Mouse (Mus musculus): ENCODE results near the gene Mpp3. TPM values are rescaled to one million over a fixed set of nuclear protein-coding genes. Genes with fewer than 3 reads are reported as not detected.
"Not testable (repeated sequence)": the region's sequence is repeated elsewhere in the genome, so short reads cannot be mapped to it uniquely, and the experiment has no call there.

The Mpp3 gene
- polyA plus RNA-seq, 1 experiment from 2014 or later, result 2.7 TPM

DNA sequence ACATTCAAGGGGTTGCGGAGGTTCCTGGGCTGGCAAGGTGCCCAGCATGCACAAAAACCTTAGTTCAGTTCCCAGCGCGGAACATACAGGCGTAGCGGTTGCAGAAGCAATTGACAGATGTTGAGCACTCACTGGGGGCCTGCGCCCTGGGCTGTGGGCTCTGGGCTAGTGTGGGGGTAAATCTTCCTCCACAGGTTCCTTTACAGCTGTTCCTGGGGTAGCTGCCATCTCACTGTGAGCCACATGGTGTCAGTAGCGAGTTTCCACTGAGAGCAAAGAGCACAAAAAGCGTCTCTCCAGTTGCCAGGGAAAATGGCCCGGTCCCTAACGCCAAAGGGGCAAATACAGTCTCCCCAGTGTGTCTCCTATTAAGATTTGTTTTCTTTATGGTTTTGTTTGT is 42.3 kb downstream of the Mpp3 start:
- Histone ChIP-seq H3K27ac (ENCODE audit: low read depth, low read length) (no peak overlapping the region), H3K27me3 (ENCODE audit: control insufficient read depth, insufficient read depth, low read length) (no peaks in the 10 kb centered on the region), H3K36me3 (ENCODE audit: control insufficient read depth, insufficient read depth, low read length) (peaks cover 3% of the 10 kb centered on the region), H3K4me2 (no peak overlapping the region), H3K4me3 (ENCODE audit: low read depth, low read length) (no peak overlapping the region), H3K9me3 (replicated peaks; ENCODE audit: control insufficient read depth, low read length) (no peaks in the 10 kb centered on the region), H3K4me1 (ENCODE audit: control insufficient read depth, insufficient read depth, low read length) (peaks cover 22% of the 10 kb centered on the region), H3K9ac (ENCODE audit: low read depth, low read length) (no peak overlapping the region)
- ATAC-seq (replicated peaks; ENCODE audit: insufficient number of reproducible peaks, low FRiP score, low TSS enrichment), result no peak
- 9% methylated on average over 10 of the region's 10 CpGs for WGBS (ENCODE audit: insufficient replicate concordance)

DNA sequence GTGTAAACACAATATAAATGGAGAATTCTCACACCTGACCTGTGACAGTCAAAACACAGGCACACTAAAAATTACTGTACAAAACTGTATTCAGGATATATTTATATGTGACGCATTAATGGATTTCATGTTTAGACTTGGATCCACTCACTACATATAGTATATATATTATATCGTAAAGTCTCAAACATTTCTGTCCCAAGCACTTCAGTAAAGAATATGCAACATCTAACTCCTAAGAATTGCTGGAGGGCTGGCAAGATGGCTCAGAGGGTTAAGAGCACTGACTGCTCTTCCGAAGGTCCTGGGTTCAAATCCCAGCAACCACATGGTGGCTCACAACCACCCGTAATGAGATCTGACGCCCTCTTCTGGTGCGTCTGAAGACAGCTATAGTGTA is 42.8 kb downstream of the Mpp3 start:
- not testable (repeated sequence) for ATAC-seq (replicated peaks; ENCODE audit: insufficient number of reproducible peaks, low FRiP score, low TSS enrichment)

DNA sequence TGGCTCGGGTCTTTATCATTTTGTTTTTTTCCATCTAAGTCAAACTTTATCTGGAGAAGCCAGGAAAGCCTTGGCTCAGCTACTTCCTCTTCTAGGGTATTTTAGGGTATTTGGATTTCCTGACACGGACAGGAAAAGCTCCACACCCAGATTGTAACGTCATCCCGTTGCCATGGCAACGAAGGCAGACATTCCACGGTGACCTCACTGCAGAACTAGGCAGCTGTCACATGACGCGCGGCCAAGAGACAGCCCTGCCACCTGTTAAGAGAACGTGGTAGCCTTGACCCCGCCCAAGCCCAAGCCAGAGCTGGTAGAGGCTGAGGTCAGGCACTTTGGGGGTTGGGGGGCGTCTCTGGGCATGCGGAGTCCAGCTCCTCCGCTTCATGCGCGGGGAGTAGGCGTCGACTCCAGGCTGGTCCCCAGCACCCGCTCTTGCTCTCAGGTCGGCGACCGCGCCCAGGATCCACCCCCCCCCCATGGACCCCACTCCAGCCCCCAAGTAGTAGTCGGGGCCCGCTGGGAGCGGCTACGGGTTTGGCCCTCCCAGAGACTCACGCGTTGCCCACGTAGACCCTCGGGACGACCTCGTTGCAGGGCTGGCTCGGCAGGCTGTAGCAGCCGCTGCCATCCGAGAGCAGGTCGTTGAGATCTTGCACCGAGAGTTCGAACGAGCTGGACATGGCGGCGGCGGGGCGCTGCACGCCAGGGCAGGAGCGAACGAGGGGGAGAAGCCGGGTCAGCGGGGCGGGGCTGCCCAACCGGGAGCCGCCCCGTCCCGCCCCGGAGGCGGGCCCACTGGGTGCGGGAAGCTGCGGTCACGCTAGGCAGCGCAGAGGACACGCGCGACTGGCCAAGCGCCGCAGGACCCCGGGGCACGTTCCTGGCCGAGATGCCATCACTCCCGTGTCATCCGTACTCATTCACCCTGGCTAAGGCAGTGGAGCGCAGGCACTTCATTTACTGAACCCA is 43.9 kb downstream of the Mpp3 start, which contains the start of gene Cfap97d1:
Cfap97d1 (plus strand) TSS at position 226 of the 972 bp plus-strand sequence.
- under 1% methylated on average over 68 of the region's 71 CpGs for WGBS (ENCODE audit: insufficient replicate concordance)
- H3K9ac ChIP-seq (ENCODE audit: low read depth, low read length), result peak within 1 kb of the TSS; percentile 90
- H3K4me1 ChIP-seq (ENCODE audit: control insufficient read depth, insufficient read depth, low read length), result peaks cover 22% of the 10 kb centered on the region
- H3K9me3 ChIP-seq (replicated peaks; ENCODE audit: control insufficient read depth, low read length), result no peaks in the 10 kb centered on the region
- peak within 1 kb of the TSS; percentile 96 for H3K27ac ChIP-seq (ENCODE audit: low read depth, low read length)
- ATAC-seq (replicated peaks; ENCODE audit: insufficient number of reproducible peaks, low FRiP score, low TSS enrichment), result peak; percentile 87
- H3K4me2 ChIP-seq, result peak within 1 kb of the TSS; percentile 99
- peak within 1 kb of the TSS; percentile 74 for H3K4me3 ChIP-seq (ENCODE audit: low read depth, low read length)
- peaks cover 10% of the 10 kb centered on the region for H3K36me3 ChIP-seq (ENCODE audit: control insufficient read depth, insufficient read depth, low read length)
- no peaks in the 10 kb centered on the region for H3K27me3 ChIP-seq (ENCODE audit: control insufficient read depth, insufficient read depth, low read length)

More for the DNA sequence above, 42.8 kb downstream of the Mpp3 start:
- peaks cover 22% of the 10 kb centered on the region for H3K4me1 ChIP-seq (ENCODE audit: control insufficient read depth, insufficient read depth, low read length)
- not testable (repeated sequence) for H3K27ac ChIP-seq (ENCODE audit: low read depth, low read length); H3K4me3 ChIP-seq (ENCODE audit: low read depth, low read length); H3K4me2 ChIP-seq; H3K36me3 ChIP-seq (ENCODE audit: control insufficient read depth, insufficient read depth, low read length); H3K9ac ChIP-seq (ENCODE audit: low read depth, low read length); H3K9me3 ChIP-seq (replicated peaks; ENCODE audit: control insufficient read depth, low read length); H3K27me3 ChIP-seq (ENCODE audit: control insufficient read depth, insufficient read depth, low read length)
- WGBS (ENCODE audit: insufficient replicate concordance), result 66% methylated on average over 6 of the region's 6 CpGs

DNA sequence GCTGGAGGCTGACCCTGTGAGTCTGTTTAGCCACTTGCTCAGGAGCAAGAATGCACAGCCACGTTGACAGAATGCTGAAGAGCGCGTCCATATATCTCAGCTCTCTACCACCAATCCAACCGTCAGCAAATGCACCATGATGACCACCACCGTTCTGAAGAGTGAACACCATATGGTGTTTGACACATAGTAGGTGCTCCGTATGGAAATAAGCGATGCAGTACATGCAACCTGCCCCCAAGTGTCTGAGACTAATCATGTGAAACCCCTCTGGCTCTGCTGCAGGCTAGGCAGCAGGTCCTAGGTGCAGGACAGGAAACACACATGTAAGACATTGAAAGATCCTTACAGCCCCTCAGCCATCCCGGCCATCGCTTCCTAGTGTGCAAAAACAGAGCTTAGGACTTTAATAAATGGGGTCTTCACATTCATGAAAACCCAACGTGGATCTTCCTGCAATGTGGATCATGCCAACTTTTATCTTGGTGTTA is 44.8 kb downstream of the Mpp3 start:
- Histone ChIP-seq H3K27ac (ENCODE audit: low read depth, low read length) (peak overlapping the region; percentile 96), H3K27me3 (ENCODE audit: control insufficient read depth, insufficient read depth, low read length) (no peaks in the 10 kb centered on the region), H3K4me3 (ENCODE audit: low read depth, low read length) (peak overlapping the region; percentile 74), H3K4me1 (ENCODE audit: control insufficient read depth, insufficient read depth, low read length) (peaks cover 22% of the 10 kb centered on the region), H3K9me3 (replicated peaks; ENCODE audit: control insufficient read depth, low read length) (no peaks in the 10 kb centered on the region), H3K9ac (ENCODE audit: low read depth, low read length) (peak overlapping the region; percentile 52), H3K36me3 (ENCODE audit: control insufficient read depth, insufficient read depth, low read length) (peaks cover 16% of the 10 kb centered on the region), H3K4me2 (peak overlapping the region; percentile 99)
- 47% methylated on average over 10 of the region's 10 CpGs for WGBS (ENCODE audit: insufficient replicate concordance)
- no peak for ATAC-seq (replicated peaks; ENCODE audit: insufficient number of reproducible peaks, low FRiP score, low TSS enrichment)

DNA sequence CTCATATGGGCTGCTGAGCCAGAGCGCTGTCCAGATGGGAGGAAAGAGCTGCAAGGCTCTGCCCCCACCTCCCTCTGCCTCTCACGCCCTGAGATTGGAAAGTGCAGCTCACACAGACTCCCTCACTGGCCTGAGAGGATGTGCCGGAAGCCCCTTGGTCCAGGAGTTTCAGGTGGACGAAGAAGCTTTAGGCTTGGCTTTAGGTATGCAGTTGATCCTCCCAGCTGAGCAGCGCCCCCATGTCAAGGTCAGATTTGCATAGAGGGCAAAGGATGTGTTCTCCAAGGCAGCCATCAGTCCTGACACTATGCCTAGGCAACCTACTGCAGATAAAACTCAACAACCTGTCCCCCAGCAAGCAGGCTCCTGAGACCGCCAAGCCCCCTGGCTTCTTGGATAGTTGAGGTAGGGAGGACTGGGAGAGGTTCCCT is 45.3 kb downstream of the Mpp3 start:
- no peaks in the 10 kb centered on the region for H3K9me3 ChIP-seq (replicated peaks; ENCODE audit: control insufficient read depth, low read length)
- no peak for ATAC-seq (replicated peaks; ENCODE audit: insufficient number of reproducible peaks, low FRiP score, low TSS enrichment)
- peak overlapping the region; percentile 52 for H3K9ac ChIP-seq (ENCODE audit: low read depth, low read length)
- peak overlapping the region; percentile 96 for H3K27ac ChIP-seq (ENCODE audit: low read depth, low read length)
- 24% methylated on average over 6 of the region's 6 CpGs for WGBS (ENCODE audit: insufficient replicate concordance)
- peaks cover 22% of the 10 kb centered on the region for H3K4me1 ChIP-seq (ENCODE audit: control insufficient read depth, insufficient read depth, low read length)
- peak overlapping the region; percentile 74 for H3K4me3 ChIP-seq (ENCODE audit: low read depth, low read length)
- H3K27me3 ChIP-seq (ENCODE audit: control insufficient read depth, insufficient read depth, low read length), result no peaks in the 10 kb centered on the region
- peaks cover 16% of the 10 kb centered on the region for H3K36me3 ChIP-seq (ENCODE audit: control insufficient read depth, insufficient read depth, low read length)
- peak overlapping the region; percentile 99 for H3K4me2 ChIP-seq

DNA sequence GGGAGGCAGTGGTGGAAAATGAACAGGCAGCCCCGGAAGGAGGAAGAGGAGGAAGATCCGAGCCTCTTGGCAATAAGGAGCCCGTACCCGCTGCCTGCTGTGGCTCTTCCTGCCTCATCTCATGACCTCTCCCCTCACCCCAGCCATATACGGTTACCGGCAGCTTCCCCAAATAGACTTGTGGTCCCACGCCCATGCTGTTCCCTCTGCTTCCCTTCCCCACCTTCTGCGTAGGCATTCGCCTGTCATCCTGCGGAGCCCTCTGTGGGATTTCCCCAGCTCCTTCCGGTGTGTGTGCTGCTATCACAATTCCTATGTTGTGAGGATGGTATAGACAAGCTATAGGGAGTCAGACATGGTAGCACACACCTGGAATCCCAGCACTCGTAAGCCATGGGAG is 46.4 kb downstream of the Mpp3 start:
- Histone ChIP-seq H3K4me2 (peak overlapping the region; percentile 21), H3K36me3 (ENCODE audit: control insufficient read depth, insufficient read depth, low read length) (peaks cover 16% of the 10 kb centered on the region), H3K27ac (ENCODE audit: low read depth, low read length) (no peak overlapping the region), H3K4me1 (ENCODE audit: control insufficient read depth, insufficient read depth, low read length) (peaks cover 22% of the 10 kb centered on the region), H3K9me3 (replicated peaks; ENCODE audit: control insufficient read depth, low read length) (no peaks in the 10 kb centered on the region), H3K4me3 (ENCODE audit: low read depth, low read length) (peak overlapping the region; percentile 3; the same call in 1 of the 2 replicates), H3K27me3 (ENCODE audit: control insufficient read depth, insufficient read depth, low read length) (no peaks in the 10 kb centered on the region), H3K9ac (ENCODE audit: low read depth, low read length) (0 out of 2 replicates have a peak overlapping the region, but pooled peaks have one; percentile 22)
- no peak for ATAC-seq (replicated peaks; ENCODE audit: insufficient number of reproducible peaks, low FRiP score, low TSS enrichment)
- 59% methylated on average over 11 of the region's 12 CpGs for WGBS (ENCODE audit: insufficient replicate concordance)

- Histone ChIP-seq H3K4me1 (ENCODE audit: control insufficient read depth, insufficient read depth, low read length) (peaks cover 22% of the 10 kb centered on the region), H3K27ac (ENCODE audit: low read depth, low read length) (no peak overlapping the region), H3K4me2 (no peak overlapping the region), H3K9me3 (replicated peaks; ENCODE audit: control insufficient read depth, low read length) (no peaks in the 10 kb centered on the region), H3K9ac (ENCODE audit: low read depth, low read length) (no peak overlapping the region), H3K27me3 (ENCODE audit: control insufficient read depth, insufficient read depth, low read length) (no peaks in the 10 kb centered on the region), H3K4me3 (ENCODE audit: low read depth, low read length) (no peak overlapping the region), H3K36me3 (ENCODE audit: control insufficient read depth, insufficient read depth, low read length) (peaks cover 16% of the 10 kb centered on the region)
- no peak for ATAC-seq (replicated peaks; ENCODE audit: insufficient number of reproducible peaks, low FRiP score, low TSS enrichment)
- WGBS (ENCODE audit: insufficient replicate concordance), result 85% methylated on average over 9 of the region's 9 CpGs
These were observed 47.6 kb downstream of the Mpp3 start for GRCm38 (mm10) chr11:101980603-101981157.

DNA sequence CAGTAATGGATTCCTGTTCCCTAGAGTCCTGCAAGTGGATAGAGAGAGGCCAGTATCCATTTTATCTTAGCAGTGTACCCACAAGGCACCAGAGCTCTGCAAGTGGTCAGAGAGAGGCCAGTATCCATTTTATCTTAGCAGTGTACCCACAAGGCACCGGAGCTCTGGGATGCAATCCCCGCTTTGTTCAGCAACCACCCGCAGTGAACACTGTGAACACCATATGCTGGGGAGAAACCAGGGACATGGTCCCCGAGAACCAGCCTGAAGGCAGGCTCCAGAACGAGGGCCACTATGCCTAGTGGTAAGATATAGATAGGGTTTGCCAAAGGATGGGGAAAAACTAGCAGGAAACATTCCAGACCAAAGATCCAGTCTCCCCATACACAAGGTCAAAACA is 49.1 kb downstream of the Mpp3 start:
- Histone ChIP-seq H3K9ac (ENCODE audit: low read depth, low read length) (no peak overlapping the region), H3K27me3 (ENCODE audit: control insufficient read depth, insufficient read depth, low read length) (no peaks in the 10 kb centered on the region), H3K4me1 (ENCODE audit: control insufficient read depth, insufficient read depth, low read length) (peaks cover 22% of the 10 kb centered on the region), H3K36me3 (ENCODE audit: control insufficient read depth, insufficient read depth, low read length) (peaks cover 16% of the 10 kb centered on the region), H3K4me3 (ENCODE audit: low read depth, low read length) (no peak overlapping the region), H3K9me3 (replicated peaks; ENCODE audit: control insufficient read depth, low read length) (no peaks in the 10 kb centered on the region), H3K27ac (ENCODE audit: low read depth, low read length) (no peak overlapping the region), H3K4me2 (no peak overlapping the region)
- 86% methylated on average over 5 of the region's 5 CpGs for WGBS (ENCODE audit: insufficient replicate concordance)
- no peak for ATAC-seq (replicated peaks; ENCODE audit: insufficient number of reproducible peaks, low FRiP score, low TSS enrichment)

Data from heart, embryonic 11.5 days (tissue).